Mouse (Mus musculus): ENCODE data around the gene Gdf10.

Gene Gdf10

GRCm38 (mm10) chr14:33923168-33924070 is at the start of gene Gdf10:
Gdf10 (plus strand) TSS chr14:33923587.
- in situ Hi-C loops (cut with MboI): no loop called here

- in situ Hi-C loops (cut with MboI): no loop called here
Measured at GRCm38 (mm10) chr14:33878826-33879225, 44.6 kb upstream of the Gdf10 start.

DNA sequence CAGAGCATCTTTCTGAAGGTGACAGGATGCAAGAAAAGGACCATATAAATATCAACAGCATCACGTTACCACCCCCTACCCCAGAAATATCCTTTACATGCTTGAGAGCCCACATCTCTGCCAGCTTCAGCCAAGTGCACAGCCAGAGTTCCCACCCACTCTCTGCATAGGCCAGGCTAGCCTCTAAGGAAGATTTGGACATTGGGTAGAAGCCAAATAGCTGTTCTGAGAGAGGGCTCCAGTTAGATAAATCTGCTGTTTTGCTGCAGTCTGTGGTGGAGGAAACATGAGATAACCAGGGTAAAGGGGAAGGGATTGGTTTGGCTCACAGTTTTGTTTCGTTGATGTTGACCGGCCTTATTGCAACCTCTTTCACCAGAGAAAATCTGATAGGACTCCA is 43.2 kb upstream of the Gdf10 start:
- in situ Hi-C loops (cut with MboI): no loop called here

- in situ Hi-C loops (cut with MboI): no loop called here
Measured at GRCm38 (mm10) chr14:33881471-33881870, 41.9 kb upstream of the Gdf10 start.

- in situ Hi-C loops (cut with MboI): no loop called here
Measured at GRCm38 (mm10) chr14:33883046-33883445, 40.3 kb upstream of the Gdf10 start.

- in situ Hi-C loops (cut with MboI): no loop called here
Measured at GRCm38 (mm10) chr14:33885466-33885865, 37.9 kb upstream of the Gdf10 start.

DNA sequence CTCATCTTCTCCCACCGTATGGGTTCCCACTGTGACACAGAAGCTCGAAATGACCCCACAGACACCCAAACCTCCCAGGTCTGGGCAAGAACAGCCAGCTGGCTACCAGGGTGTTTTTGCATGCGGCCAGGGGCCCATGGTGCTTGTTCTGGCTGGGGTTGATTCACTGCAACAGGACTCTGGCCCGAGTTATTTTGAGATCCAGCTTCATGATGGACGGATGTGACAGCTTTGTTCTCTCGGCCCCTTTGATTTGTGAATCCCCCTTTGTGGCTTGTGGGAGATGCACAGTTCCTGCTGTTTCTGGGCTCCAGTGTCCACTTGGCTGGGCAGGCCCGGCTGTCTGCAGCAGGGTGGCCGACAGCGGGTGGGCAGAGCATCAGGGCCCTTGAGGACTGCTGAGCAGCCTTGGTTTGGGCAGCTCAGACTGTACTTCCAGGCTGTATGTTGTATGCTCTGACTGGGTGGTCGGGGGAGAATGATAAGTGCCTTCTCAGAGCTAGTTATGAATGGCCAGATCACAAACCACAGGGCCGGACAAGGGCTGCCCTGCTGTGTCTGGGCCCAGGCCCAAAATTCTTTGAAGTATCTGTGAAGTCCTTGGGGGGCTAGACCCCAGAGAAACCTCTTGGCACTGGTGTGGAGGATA is 34.9 kb upstream of the Gdf10 start:
- in situ Hi-C loops (cut with MboI): no loop called here

- in situ Hi-C loops (cut with MboI): no loop called here
Measured at GRCm38 (mm10) chr14:33889971-33890370, 33.4 kb upstream of the Gdf10 start.

- in situ Hi-C loops (cut with MboI): no loop called here
Measured at GRCm38 (mm10) chr14:33891507-33891906, 31.9 kb upstream of the Gdf10 start.

DNA sequence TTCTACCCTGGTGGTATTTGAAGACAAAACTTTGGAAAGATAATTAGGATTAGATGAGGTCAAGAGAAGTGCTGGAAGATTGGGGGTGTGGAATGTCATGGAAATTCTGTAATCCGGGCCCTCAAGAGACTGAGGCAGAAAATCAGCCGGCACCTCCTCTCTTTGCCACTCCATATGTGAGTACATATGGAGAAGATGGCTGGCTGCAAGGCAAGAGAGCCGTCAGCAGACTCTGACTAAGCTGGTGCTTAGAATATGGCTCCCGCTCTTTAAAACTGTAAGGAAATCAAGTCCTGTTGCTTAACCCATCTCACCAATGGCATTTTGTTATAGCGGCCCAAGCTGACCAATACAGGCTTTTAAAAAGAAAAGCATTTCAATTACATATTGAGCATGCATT is 27.6 kb upstream of the Gdf10 start:
- in situ Hi-C loops (cut with MboI): no loop called here

GRCm38 (mm10) chr14:33896628-33897300 is 26.6 kb upstream of the Gdf10 start:
- in situ Hi-C loops (cut with MboI): no loop called here

DNA sequence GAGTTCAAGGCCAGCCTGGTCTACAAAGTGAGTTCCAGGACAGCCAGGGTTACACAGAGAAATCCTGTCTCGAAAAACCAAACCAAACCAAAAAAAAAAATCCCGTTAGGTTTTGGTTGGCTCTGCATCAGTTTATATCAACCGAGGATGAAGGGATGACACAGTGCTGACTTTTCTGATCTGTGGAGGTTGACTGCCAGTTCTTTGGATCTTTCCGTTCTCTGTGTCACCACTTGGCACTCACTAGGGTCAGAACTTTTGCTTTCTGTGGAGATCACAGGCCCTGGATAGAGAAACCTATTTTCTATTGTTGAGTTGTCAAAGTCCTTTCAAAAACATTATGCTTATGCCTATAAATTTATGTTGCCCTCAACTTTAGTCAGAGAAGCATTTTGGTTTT is 20.6 kb upstream of the Gdf10 start:
- in situ Hi-C loops (cut with MboI): no loop called here

- in situ Hi-C loops (cut with MboI): no loop called here
Measured at GRCm38 (mm10) chr14:33903199-33903598, 20.2 kb upstream of the Gdf10 start.

DNA sequence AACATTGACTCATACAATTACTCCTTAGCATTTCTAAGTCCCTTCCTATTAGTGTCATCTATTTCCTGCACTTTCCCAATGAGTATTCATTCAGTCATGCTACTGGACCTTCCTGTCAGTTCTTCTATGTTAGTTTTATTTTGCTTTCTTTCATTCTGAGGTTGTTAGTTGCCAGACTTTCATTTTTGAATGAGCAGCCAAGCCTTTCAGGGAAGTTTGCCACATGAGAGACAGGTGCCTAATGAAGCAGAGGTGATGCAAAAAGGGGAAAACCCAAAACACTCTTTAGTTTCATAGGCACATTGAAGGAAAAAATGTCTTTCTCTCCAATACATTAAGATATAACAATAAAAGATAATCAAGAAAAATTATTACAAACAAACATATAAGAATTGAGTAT is 18.5 kb upstream of the Gdf10 start:
- in situ Hi-C loops (cut with MboI): no loop called here

DNA sequence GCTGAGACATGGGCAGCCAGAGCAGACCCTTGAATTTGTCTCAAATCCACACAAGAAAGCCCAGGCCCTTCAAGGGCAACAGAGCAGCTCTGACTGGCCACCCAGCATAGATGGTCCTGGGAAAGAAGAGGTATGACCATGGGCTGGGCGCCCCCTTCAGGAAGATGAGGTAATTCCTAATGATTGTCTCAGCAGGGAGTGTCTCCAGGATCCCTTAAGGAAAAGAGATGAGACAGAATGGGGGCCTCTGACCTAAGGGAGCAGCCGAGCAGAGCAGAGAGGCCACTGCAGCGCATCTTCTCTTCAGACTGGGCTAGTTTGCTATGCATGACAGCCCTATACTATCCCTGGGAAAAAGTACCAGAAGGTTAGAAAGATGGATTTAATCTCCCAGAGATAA is 9.7 kb upstream of the Gdf10 start:
- in situ Hi-C loops (cut with MboI): no loop called here

DNA sequence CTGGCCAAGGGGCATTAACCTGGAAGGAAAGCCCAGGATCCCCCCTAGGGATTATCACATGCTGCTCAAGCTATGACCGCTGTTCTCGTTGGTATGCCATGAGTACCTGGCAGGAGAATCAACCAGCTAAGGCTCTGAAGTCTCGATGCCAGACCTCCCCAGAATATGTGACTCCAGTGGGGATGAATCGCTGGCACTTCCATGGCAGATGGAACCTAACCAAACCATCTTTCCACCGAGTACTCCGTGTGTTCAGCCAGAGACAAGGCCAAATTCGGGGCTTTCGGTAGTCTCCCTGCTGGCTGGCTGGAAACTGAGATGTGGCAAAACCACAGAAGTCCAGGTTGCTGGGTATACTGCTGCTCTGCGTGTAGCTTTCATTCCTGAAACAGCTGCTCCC is 9.2 kb upstream of the Gdf10 start:
- in situ Hi-C loops (cut with MboI): no loop called here

DNA sequence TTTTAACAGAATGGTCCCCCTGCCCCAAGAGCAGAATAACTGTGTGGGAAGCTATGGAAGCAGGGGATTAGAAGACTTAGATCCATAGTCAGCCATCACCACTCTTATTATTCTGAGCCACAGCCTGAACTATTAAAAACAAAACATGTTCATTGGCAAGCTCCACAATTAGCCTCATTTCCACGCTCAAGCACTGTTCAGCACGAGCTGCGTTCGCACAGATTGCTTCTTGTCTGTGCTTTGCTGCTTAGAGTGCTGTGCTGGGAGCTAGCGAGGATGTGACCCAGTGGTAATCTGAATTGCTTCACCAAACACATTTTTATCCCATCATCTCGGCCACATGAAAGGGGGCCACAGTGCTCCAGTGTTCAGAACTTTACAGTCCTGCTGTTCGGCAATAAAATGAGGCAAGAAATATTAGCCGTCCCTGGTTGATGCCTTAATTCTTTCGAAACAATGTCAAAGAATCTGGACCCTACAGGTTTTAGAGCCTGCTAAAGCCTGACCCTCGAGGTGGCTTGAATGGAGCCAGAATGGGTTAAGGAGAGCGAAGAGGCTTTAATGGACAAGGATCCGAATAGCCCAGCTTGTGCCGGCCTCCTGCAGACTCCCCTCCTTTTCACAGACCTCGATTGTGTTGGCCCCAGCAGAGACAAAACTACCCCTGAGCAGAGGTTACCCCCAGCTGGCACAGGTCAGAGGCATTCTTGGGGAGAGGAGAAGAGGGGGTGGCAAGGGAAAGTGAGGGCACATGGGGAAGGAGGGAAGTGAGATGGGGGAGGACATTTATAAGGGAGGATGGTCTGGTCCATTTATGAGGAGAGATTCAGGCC is 2.4 kb upstream of the Gdf10 start:
- in situ Hi-C loops (cut with MboI): no loop called here

DNA sequence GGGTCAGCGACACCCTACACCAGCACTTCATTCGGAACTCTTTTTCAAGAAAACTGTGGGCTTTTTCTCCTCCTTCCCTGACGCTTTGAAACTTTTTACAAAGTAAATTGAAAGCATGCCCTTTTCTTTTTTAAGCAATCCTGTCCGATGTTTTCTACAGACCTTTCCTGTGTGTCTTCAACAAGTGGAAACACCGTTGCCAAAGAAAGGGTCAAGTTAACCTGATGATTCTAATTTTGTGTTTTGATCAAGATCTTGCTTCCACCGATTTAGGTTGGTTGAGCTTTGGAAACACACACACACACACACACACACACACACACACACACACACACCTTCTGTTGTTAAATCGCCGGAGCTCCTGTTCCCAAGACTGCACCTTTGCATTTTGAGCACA is 618 bp upstream of the Gdf10 start:
- in situ Hi-C loops (cut with MboI): no loop called here

DNA sequence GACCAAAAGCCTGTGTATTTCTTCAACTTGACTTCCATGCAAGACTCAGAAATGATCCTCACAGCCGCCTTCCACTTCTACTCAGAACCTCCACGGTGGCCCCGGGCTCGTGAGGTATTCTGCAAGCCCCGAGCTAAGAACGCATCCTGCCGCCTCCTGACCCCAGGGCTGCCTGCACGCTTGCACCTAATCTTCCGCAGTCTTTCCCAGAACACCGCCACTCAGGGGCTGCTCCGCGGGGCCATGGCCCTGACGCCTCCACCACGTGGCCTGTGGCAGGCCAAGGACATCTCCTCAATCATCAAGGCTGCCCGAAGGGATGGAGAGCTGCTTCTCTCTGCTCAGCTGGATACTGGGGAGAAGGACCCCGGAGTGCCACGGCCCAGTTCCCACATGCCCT is 8.5 kb downstream of the Gdf10 start:
- in situ Hi-C loops (cut with MboI): no loop called here

GRCm38 (mm10) chr14:33932935-33933703 is 9.7 kb downstream of the Gdf10 start:
- in situ Hi-C loops (cut with MboI): no loop called here

DNA sequence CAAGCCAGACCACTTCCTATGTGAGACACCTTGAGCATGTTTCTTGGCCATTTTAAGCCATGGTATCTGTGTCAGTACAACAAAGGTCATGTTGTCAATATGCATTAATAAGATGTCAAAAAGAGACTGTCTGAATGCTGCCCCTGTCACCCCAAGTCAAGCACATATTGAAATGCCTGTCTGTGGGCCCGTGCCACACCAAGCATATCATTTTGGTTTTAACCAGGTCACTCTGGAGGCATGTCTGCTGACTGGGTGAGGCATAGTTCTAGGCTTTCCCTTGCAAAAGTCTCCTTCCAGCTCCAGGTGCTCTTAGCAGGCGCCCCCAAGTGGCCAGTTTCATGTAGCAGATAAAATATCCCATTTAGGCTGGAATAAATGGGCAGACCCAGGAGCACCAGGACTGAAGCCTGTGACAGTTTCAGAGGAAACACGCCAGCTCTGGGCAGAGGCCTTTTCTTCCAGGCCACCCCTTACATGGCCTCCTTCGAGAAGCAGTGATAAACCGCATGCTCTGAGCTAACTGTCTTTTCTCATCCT is 10.5 kb downstream of the Gdf10 start:
- in situ Hi-C loops (cut with MboI): no loop called here
